Mouse (Mus musculus): Measurements from ENCODE around the gene Lnx2. TPM values are rescaled to one million over a fixed set of nuclear protein-coding genes. Genes with fewer than 3 reads are reported as not detected.

Gene Lnx2
- polyA plus RNA-seq, 1 experiment from 2014 or later = 9.9 TPM

GRCm38 (mm10) chr5:147003303-147003702, 73.1 kb downstream of the Lnx2 start:
- 63% methylated on average over 1 of the region's 1 CpGs for WGBS
- H3K4me1 ChIP-seq (replicated peaks; ENCODE audit: control insufficient read depth, insufficient read depth, low read length) = no peaks in the 10 kb centered on the region
- H3K9ac ChIP-seq (ENCODE audit: low read length) = no peak overlapping the region
- H3K36me3 ChIP-seq (ENCODE audit: control insufficient read depth, insufficient read depth, low read length) = no peaks in the 10 kb centered on the region
- no peak for DNase-seq (ENCODE audit: low spot score)
- no peak overlapping the region for H3K27ac ChIP-seq (ENCODE audit: low read depth, low read length)
- ATAC-seq (replicated peaks; ENCODE audit: low FRiP score) = no peak
- no peak overlapping the region for H3K4me2 ChIP-seq (ENCODE audit: low read depth, low read length, severe bottlenecking)
- H3K9me3 ChIP-seq (ENCODE audit: control insufficient read depth, low read length) = no peaks in the 10 kb centered on the region; the same call in 1 of the 2 replicates
- H3K4me3 ChIP-seq (ENCODE audit: low read depth, low read length) = no peak overlapping the region
- H3K27me3 ChIP-seq (ENCODE audit: control insufficient read depth, insufficient read depth, low read length) = no peaks in the 10 kb centered on the region

GRCm38 (mm10) chr5:147001312-147001711, 75.1 kb downstream of the Lnx2 start:
- DNase-seq (ENCODE audit: low spot score) (no peak), ATAC-seq (replicated peaks; ENCODE audit: low FRiP score) (no peak)
- Histone ChIP-seq H3K4me1 (replicated peaks; ENCODE audit: control insufficient read depth, insufficient read depth, low read length) (no peaks in the 10 kb centered on the region), H3K4me3 (ENCODE audit: low read depth, low read length) (no peak overlapping the region), H3K4me2 (ENCODE audit: low read depth, low read length, severe bottlenecking) (no peak overlapping the region), H3K9me3 (ENCODE audit: control insufficient read depth, low read length) (no peaks in the 10 kb centered on the region; the same call in 1 of the 2 replicates), H3K27me3 (ENCODE audit: control insufficient read depth, insufficient read depth, low read length) (no peaks in the 10 kb centered on the region), H3K27ac (ENCODE audit: low read depth, low read length) (no peak overlapping the region), H3K9ac (ENCODE audit: low read length) (no peak overlapping the region), H3K36me3 (ENCODE audit: control insufficient read depth, insufficient read depth, low read length) (no peaks in the 10 kb centered on the region)
- 84% methylated on average over 4 of the region's 4 CpGs for WGBS

GRCm38 (mm10) chr5:146998802-146999201, 77.6 kb downstream of the Lnx2 start:
- no peaks in the 10 kb centered on the region; the same call in 1 of the 2 replicates for H3K9me3 ChIP-seq (ENCODE audit: control insufficient read depth, low read length)
- no peaks in the 10 kb centered on the region for H3K36me3 ChIP-seq (ENCODE audit: control insufficient read depth, insufficient read depth, low read length)
- whole genome bisulfite sequencing = 94% methylated on average over 12 of the region's 12 CpGs
- no peaks in the 10 kb centered on the region for H3K27me3 ChIP-seq (ENCODE audit: control insufficient read depth, insufficient read depth, low read length)
- no peak for ATAC-seq (replicated peaks; ENCODE audit: low FRiP score)
- H3K4me1 ChIP-seq (replicated peaks; ENCODE audit: control insufficient read depth, insufficient read depth, low read length) = no peaks in the 10 kb centered on the region
- DNase-seq (ENCODE audit: low spot score) = no peak
- H3K4me2 ChIP-seq (ENCODE audit: low read depth, low read length, severe bottlenecking) = no peak overlapping the region
- no peak overlapping the region for H3K9ac ChIP-seq (ENCODE audit: low read length)
- no peak overlapping the region for H3K27ac ChIP-seq (ENCODE audit: low read depth, low read length)
- no peak overlapping the region for H3K4me3 ChIP-seq (ENCODE audit: low read depth, low read length)

GRCm38 (mm10) chr5:146996812-146997211, 79.6 kb downstream of the Lnx2 start:
- H3K27me3 ChIP-seq (ENCODE audit: control insufficient read depth, insufficient read depth, low read length) = no peaks in the 10 kb centered on the region

GRCm38 (mm10) chr5:146994973-146995372, 81.4 kb downstream of the Lnx2 start:
- WGBS = 82% methylated on average over 6 of the region's 6 CpGs
- H3K36me3 ChIP-seq (ENCODE audit: control insufficient read depth, insufficient read depth, low read length) = no peaks in the 10 kb centered on the region
- no peak overlapping the region for H3K9ac ChIP-seq (ENCODE audit: low read length)
- no peaks in the 10 kb centered on the region for H3K4me1 ChIP-seq (replicated peaks; ENCODE audit: control insufficient read depth, insufficient read depth, low read length)
- H3K4me3 ChIP-seq (ENCODE audit: low read depth, low read length) = no peak overlapping the region
- H3K27ac ChIP-seq (ENCODE audit: low read depth, low read length) = no peak overlapping the region
- no peaks in the 10 kb centered on the region for H3K27me3 ChIP-seq (ENCODE audit: control insufficient read depth, insufficient read depth, low read length)
- ATAC-seq (replicated peaks; ENCODE audit: low FRiP score) = no peak
- H3K4me2 ChIP-seq (ENCODE audit: low read depth, low read length, severe bottlenecking) = no peak overlapping the region
- H3K9me3 ChIP-seq (ENCODE audit: control insufficient read depth, low read length) = no peaks in the 10 kb centered on the region
- DNase-seq (ENCODE audit: low spot score) = no peak

More at GRCm38 (mm10) chr5:146996812-146997211, 79.6 kb downstream of the Lnx2 start:
- DNase-seq (ENCODE audit: low spot score) (no peak), ATAC-seq (replicated peaks; ENCODE audit: low FRiP score) (no peak)
- H3K4me1 ChIP-seq (replicated peaks; ENCODE audit: control insufficient read depth, insufficient read depth, low read length) = no peaks in the 10 kb centered on the region
- WGBS = 88% methylated on average over 7 of the region's 7 CpGs
- H3K9me3 ChIP-seq (ENCODE audit: control insufficient read depth, low read length) = no peaks in the 10 kb centered on the region
- H3K36me3 ChIP-seq (ENCODE audit: control insufficient read depth, insufficient read depth, low read length) = no peaks in the 10 kb centered on the region
- no peak overlapping the region for H3K27ac ChIP-seq (ENCODE audit: low read depth, low read length)
- H3K4me2 ChIP-seq (ENCODE audit: low read depth, low read length, severe bottlenecking) = no peak overlapping the region
- H3K9ac ChIP-seq (ENCODE audit: low read length) = no peak overlapping the region
- no peak overlapping the region for H3K4me3 ChIP-seq (ENCODE audit: low read depth, low read length)

- ATAC-seq (replicated peaks; ENCODE audit: low FRiP score) = no peak
- H3K4me2 ChIP-seq (ENCODE audit: low read depth, low read length, severe bottlenecking) = no peak overlapping the region
- WGBS = 80% methylated on average over 8 of the region's 8 CpGs
Observed at GRCm38 (mm10) chr5:146993509-146993908, 82.9 kb downstream of the Lnx2 start.

DNA sequence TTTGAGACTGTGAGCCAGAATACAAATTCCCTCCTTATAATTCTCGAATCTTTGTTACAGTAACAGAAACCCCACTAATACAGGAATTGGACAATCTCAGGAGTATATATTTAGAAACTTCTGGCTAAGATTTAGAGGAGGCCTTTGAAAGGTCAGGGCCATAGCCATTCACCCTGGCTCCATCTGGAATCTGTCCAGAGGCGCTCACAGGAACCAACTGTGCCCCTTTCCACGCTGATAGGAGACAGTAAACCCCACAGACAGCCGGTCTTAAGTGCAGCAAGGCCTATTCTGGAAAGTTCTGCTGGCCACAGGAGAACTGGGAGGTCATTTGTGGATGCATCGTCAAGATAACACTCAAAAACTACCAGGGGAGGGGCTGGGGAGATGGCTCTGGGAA, 87.3 kb downstream of the Lnx2 start:
- 88% methylated on average over 5 of the region's 5 CpGs for WGBS
- no peaks in the 10 kb centered on the region; the same call in 1 of the 2 replicates for H3K4me1 ChIP-seq (replicated peaks; ENCODE audit: control insufficient read depth, insufficient read depth, low read length)
- H3K9me3 ChIP-seq (ENCODE audit: control insufficient read depth, low read length) = no peaks in the 10 kb centered on the region
- no peak overlapping the region for H3K4me2 ChIP-seq (ENCODE audit: low read depth, low read length, severe bottlenecking)
- H3K36me3 ChIP-seq (ENCODE audit: control insufficient read depth, insufficient read depth, low read length) = no peaks in the 10 kb centered on the region
- H3K9ac ChIP-seq (ENCODE audit: low read length) = no peak overlapping the region
- ATAC-seq (replicated peaks; ENCODE audit: low FRiP score) (no peak), DNase-seq (ENCODE audit: low spot score) (no peak)
- H3K27ac ChIP-seq (ENCODE audit: low read depth, low read length) = no peak overlapping the region
- H3K27me3 ChIP-seq (ENCODE audit: control insufficient read depth, insufficient read depth, low read length) = peaks cover 3% of the 10 kb centered on the region
- no peak overlapping the region for H3K4me3 ChIP-seq (ENCODE audit: low read depth, low read length)

More at GRCm38 (mm10) chr5:146993509-146993908, 82.9 kb downstream of the Lnx2 start:
- H3K4me3 ChIP-seq (ENCODE audit: low read depth, low read length) = no peak overlapping the region
- H3K9me3 ChIP-seq (ENCODE audit: control insufficient read depth, low read length) = no peaks in the 10 kb centered on the region
- no peaks in the 10 kb centered on the region for H3K36me3 ChIP-seq (ENCODE audit: control insufficient read depth, insufficient read depth, low read length)
- no peak overlapping the region for H3K27ac ChIP-seq (ENCODE audit: low read depth, low read length)
- H3K4me1 ChIP-seq (replicated peaks; ENCODE audit: control insufficient read depth, insufficient read depth, low read length) = no peaks in the 10 kb centered on the region
- H3K9ac ChIP-seq (ENCODE audit: low read length) = no peak overlapping the region
- H3K27me3 ChIP-seq (ENCODE audit: control insufficient read depth, insufficient read depth, low read length) = no peaks in the 10 kb centered on the region; the same call in 1 of the 2 replicates
- no peak for DNase-seq (ENCODE audit: low spot score)

- Histone ChIP-seq H3K4me3 (ENCODE audit: low read depth, low read length) (no peak overlapping the region), H3K9ac (ENCODE audit: low read length) (no peak overlapping the region), H3K27me3 (ENCODE audit: control insufficient read depth, insufficient read depth, low read length) (peaks cover 3% of the 10 kb centered on the region), H3K4me2 (ENCODE audit: low read depth, low read length, severe bottlenecking) (no peak overlapping the region), H3K36me3 (ENCODE audit: control insufficient read depth, insufficient read depth, low read length) (no peaks in the 10 kb centered on the region), H3K27ac (ENCODE audit: low read depth, low read length) (no peak overlapping the region), H3K4me1 (replicated peaks; ENCODE audit: control insufficient read depth, insufficient read depth, low read length) (no peaks in the 10 kb centered on the region; the same call in 1 of the 2 replicates), H3K9me3 (ENCODE audit: control insufficient read depth, low read length) (no peaks in the 10 kb centered on the region)
- DNase-seq (ENCODE audit: low spot score) (no peak), ATAC-seq (replicated peaks; ENCODE audit: low FRiP score) (no peak)
- 92% methylated on average over 10 of the region's 10 CpGs for WGBS
Observed at GRCm38 (mm10) chr5:146987588-146987987, 88.8 kb downstream of the Lnx2 start.

DNA sequence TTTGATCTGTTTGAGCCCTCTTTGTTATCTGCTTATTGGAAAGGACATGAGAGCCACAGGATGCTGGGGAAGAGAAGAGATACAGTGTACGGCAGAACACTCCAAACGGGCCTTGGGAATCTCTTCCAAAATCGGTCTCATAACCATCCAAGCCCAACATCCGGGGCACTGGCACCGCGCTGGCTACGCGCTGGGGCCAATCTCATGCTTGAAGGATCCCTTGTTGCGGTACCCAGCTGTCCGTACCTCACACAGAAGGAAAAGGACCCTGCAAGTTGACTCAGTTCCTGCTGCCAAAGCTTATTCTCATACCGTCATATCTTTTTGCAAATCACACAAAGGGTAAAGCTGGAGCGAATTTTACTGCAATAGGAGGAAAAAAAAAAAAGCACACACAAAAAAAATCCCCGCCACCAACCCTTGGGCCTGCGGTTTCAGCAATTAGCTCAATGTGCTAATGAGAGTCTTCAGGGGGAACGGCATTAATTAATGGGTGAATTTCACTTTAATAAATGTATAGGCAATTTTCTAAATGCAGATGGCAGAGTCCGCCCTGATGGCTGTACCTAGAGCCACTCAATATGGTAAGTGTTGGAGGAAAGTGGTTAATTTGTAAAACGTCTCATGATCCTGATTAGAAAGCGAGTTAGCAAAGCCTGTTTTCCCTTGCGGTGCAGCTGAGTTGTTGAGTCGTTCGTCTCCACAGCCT, 90.5 kb downstream of the Lnx2 start:
- Histone ChIP-seq H3K36me3 (ENCODE audit: control insufficient read depth, insufficient read depth, low read length) (no peaks in the 10 kb centered on the region), H3K27me3 (ENCODE audit: control insufficient read depth, insufficient read depth, low read length) (peaks cover 3% of the 10 kb centered on the region), H3K4me1 (replicated peaks; ENCODE audit: control insufficient read depth, insufficient read depth, low read length) (no peaks in the 10 kb centered on the region; the same call in 1 of the 2 replicates), H3K9ac (ENCODE audit: low read length) (no peak overlapping the region), H3K4me2 (ENCODE audit: low read depth, low read length, severe bottlenecking) (no peak overlapping the region; the same call in 1 of the 2 replicates), H3K9me3 (ENCODE audit: control insufficient read depth, low read length) (no peaks in the 10 kb centered on the region), H3K27ac (ENCODE audit: low read depth, low read length) (no peak overlapping the region), H3K4me3 (ENCODE audit: low read depth, low read length) (no peak overlapping the region)
- WGBS = 55% methylated on average over 21 of the region's 21 CpGs
- no peak for DNase-seq (ENCODE audit: low spot score)
- ATAC-seq (replicated peaks; ENCODE audit: low FRiP score) = peak; percentile 34; the same call in 1 of the 2 replicates

Data from forebrain, embryonic 11.5 days (tissue).